Mouse (Mus musculus): Measurements from ENCODE around the gene Rpl13. TPM values are rescaled to one million over a fixed set of nuclear protein-coding genes. Genes with fewer than 3 reads are reported as not detected.

Rpl13 gene
- polyA plus RNA-seq, 1 experiment from 2014 or later = 1,266 TPM

DNA sequence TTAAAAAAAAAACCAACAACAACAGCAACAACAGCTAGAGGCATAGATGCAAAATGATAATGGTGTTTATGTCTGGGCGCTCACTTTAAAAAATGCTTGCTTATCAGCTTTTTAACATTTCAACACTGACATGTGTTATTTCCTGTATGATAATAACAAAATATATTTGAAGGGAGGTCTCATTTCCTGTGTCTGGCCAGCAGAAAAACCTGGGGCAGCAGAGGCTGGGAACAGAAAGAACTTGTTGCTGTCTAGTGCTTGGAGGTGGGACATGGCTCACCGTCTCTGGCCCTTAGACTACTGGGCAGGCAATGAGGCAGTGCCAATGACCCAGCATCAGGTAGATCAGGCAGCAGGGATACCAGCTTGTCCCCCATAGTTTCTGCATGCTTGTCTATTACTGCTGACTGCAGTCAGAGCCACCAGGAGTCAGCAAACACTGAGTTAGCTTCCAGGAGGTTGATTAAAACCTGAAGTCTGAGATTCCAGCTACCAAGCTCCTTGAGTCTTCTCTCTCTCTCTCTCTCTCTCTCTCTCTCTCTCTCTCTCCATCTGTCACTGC lies 11.8 kb downstream of the Rpl13 start:
- WGBS = 52% methylated on average over 2 of the region's 2 CpGs
- Histone ChIP-seq H3K9me3 (no peaks in the 10 kb centered on the region), H3K27me3 (ENCODE audit: insufficient read depth, poor library complexity, severe bottlenecking) (peaks cover 44% of the 10 kb centered on the region)

DNA sequence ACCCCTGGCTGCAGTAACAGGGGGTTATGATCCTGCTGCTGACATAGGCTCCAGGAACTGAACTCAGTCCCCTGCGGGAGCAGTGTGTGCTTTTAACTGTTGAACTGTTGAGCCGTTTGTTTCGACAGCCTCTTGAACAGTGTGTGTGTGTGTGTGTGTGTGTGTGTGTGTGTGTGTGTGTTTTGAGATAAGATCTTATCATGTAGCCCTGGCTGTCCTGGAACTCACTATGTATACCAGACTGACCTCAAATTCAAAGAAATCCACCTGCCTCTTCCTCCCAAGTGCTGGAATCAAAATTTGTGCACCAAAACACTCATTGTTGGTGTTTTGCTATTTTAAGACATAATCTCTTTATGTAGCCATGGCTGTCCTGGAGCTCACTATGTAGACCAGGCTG lies 12.5 kb downstream of the Rpl13 start:
- no peak overlapping the region for H3K27ac ChIP-seq
- no peak overlapping the region for H3K4me3 ChIP-seq
- no peaks in the 10 kb centered on the region for H3K9me3 ChIP-seq
- no peaks in the 10 kb centered on the region for H3K36me3 ChIP-seq
- H3K4me1 ChIP-seq = peaks cover 21% of the 10 kb centered on the region
- 38% methylated on average over 3 of the region's 3 CpGs for WGBS
- peaks cover 50% of the 10 kb centered on the region for H3K27me3 ChIP-seq (ENCODE audit: insufficient read depth, poor library complexity, severe bottlenecking)
- no peak for DNase-seq (ENCODE audit: low spot score)

More for the DNA sequence above, 11.8 kb downstream of the Rpl13 start:
- Histone ChIP-seq H3K36me3 (no peaks in the 10 kb centered on the region), H3K4me1 (peaks cover 21% of the 10 kb centered on the region), H3K4me3 (no peak overlapping the region), H3K27ac (no peak overlapping the region)
- DNase-seq (ENCODE audit: low spot score) = no peak

DNA sequence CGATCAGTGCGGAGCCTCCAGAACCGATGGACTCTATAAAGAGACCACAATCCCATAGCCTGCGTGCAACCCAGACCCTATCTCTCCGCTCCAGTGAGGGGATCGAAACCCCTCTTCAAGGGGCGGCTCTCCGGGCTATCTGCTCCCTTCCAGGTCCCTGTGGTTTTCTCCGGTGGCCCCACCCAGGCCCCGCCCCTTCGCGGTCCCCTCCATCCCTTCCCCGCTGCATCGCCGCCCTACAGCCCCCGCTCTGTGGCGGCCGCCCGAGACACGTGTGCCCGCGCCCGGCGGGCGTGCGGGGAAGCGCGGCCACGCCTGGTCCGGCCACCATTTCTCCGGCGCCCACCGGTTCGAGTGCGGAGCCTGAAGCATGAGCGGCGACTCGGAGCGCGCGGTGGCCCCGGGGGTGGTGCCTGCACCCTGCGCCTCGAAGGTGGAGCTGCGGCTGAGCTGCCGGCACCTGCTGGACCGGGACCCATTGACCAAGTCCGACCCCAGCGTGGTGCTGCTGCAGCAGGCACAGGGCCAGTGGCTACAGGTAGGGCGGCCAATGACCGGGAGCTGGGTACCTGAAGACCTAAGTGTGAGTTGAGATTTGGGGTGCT lies 15.1 kb downstream of the Rpl13 start, which contains the start of gene Cpne7:
Gene Cpne7 (plus strand): TSS at position 248 of the 605 bp plus-strand sequence.
- WGBS = under 1% methylated on average over 51 of the region's 51 CpGs
- peak; percentile 77 for DNase-seq (ENCODE audit: low spot score)

DNA sequence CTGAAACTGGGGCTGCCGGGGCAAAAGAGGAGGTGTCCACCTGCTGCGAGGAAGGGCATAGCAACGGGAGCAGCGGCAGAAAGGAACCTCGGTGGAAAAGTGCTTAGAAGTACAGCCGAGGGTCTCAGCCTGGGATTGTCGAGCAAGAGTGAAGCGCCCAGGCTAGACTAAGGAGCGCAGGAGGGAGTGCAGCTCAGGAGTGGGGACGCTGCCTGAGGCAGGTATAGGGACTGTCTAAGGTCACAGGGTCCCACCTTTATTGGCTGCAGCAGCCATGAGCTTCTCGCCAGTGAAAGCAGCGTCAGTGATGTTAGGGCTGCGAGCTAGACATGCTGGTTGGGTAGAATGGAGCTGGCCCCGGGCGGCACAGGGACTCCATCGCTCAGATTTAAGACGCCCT lies 15.6 kb downstream of the Rpl13 start:
- 0 out of 2 replicates have a peak overlapping the region, but pooled peaks have one; percentile 37 for H3K27ac ChIP-seq
- no peak for DNase-seq (ENCODE audit: low spot score)
- H3K27me3 ChIP-seq (ENCODE audit: insufficient read depth, poor library complexity, severe bottlenecking) = peaks cover 75% of the 10 kb centered on the region
- H3K4me1 ChIP-seq = peaks cover 26% of the 10 kb centered on the region
- peak overlapping the region; percentile 63 for H3K4me3 ChIP-seq
- no peaks in the 10 kb centered on the region for H3K9me3 ChIP-seq
- no peaks in the 10 kb centered on the region for H3K36me3 ChIP-seq
- WGBS = 5% methylated on average over 17 of the region's 17 CpGs

More for the DNA sequence above, 15.1 kb downstream of the Rpl13 start, which contains the start of gene Cpne7:
- H3K9me3 ChIP-seq = no peaks in the 10 kb centered on the region
- H3K36me3 ChIP-seq = no peaks in the 10 kb centered on the region
- peaks cover 70% of the 10 kb centered on the region for H3K27me3 ChIP-seq (ENCODE audit: insufficient read depth, poor library complexity, severe bottlenecking)
- peak within 1 kb of the TSS; percentile 63 for H3K4me3 ChIP-seq
- H3K4me1 ChIP-seq = peaks cover 23% of the 10 kb centered on the region
- 0 out of 2 replicates have a peak within 1 kb of the TSS, but pooled peaks have one; percentile 37 for H3K27ac ChIP-seq

DNA sequence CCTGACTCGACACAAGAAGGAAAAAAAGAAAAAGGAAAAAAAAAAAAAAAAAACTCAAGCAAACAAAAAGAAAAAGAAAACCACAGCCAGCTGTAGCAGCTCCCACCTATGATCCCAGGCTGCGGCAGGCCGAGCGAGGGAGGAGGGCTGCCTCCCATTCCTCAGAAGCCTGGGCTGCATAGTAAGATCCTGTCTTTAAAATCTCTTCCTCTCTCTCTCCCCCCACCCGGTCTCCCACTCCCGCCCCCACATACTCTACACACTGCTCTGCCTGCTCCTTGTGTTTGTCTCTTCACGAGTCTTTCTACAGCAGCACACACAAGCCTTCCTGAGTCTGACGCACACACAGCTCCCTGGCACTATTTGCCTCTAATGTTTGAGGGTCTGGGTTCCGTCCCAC lies 19.9 kb downstream of the Rpl13 start:
- DNase-seq (ENCODE audit: low spot score) = no peak
- no peaks in the 10 kb centered on the region for H3K9me3 ChIP-seq
- 62% methylated on average over 9 of the region's 9 CpGs for WGBS
- H3K4me1 ChIP-seq = peaks cover 38% of the 10 kb centered on the region
- H3K4me3 ChIP-seq = no peak overlapping the region
- H3K36me3 ChIP-seq = no peaks in the 10 kb centered on the region
- H3K27me3 ChIP-seq (ENCODE audit: insufficient read depth, poor library complexity, severe bottlenecking) = peaks cover 88% of the 10 kb centered on the region
- H3K27ac ChIP-seq = peak overlapping the region; percentile 7

DNA sequence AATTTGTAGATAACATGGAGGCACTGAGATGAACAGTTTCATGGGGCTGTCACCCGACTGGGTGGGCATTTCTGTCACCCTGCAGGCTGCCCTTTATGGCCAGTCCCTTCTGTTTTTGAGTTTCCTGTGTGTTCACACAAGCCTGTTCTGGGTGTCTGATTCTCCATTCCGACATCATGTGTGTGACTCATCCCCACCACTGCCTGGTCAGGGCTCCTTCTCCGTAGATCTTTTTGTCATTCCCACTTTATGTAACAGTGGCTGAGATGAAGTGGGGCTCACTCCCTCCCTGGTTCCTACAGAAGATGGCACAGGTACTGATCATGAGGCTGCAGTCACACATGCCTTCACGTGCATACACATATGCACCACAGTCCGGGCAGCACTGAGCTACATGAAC lies 20.5 kb downstream of the Rpl13 start:
- Histone ChIP-seq H3K4me3 (no peak overlapping the region), H3K4me1 (peaks cover 33% of the 10 kb centered on the region), H3K27ac (no peak overlapping the region), H3K27me3 (ENCODE audit: insufficient read depth, poor library complexity, severe bottlenecking) (peaks cover 88% of the 10 kb centered on the region), H3K36me3 (no peaks in the 10 kb centered on the region), H3K9me3 (no peaks in the 10 kb centered on the region)
- 75% methylated on average over 5 of the region's 5 CpGs for WGBS
- DNase-seq (ENCODE audit: low spot score) = no peak

DNA sequence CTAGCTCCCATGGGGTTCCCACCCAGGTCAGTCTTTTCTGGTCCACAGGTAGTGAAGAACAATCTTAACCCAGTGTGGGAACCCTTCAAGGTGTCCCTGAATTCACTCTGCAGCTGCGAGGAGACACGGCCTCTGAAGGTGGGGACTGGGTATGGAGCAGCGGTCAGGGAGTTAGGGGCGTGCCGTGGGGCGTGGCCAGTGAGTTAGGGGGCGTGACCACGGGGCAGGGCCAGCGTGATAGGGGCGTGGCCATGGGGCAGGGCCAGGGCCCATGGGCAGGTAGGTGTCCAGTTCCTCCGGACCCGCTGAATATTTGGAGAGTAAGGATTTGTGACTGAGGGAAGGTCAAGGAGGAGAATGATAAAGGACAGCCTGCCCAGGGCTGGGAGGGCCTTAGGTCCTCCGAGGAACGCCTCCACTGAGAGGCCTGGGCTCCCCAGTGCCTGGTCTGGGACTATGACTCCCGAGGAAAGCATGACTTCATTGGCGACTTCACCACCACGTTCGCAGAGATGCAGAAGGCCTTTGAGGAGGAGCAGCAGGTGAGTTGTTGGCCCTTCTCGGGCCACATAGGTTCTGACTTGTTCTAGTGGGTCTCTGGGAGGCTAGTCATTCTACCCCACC lies 24.2 kb downstream of the Rpl13 start:
- no peaks in the 10 kb centered on the region for H3K9me3 ChIP-seq
- peaks cover 34% of the 10 kb centered on the region for H3K4me1 ChIP-seq
- peak overlapping the region; percentile 12 for H3K4me3 ChIP-seq
- H3K27ac ChIP-seq = no peak overlapping the region
- peak; percentile 93 for DNase-seq (ENCODE audit: low spot score)
- no peaks in the 10 kb centered on the region for H3K36me3 ChIP-seq
- WGBS = 5% methylated on average over 19 of the region's 19 CpGs
- H3K27me3 ChIP-seq (ENCODE audit: insufficient read depth, poor library complexity, severe bottlenecking) = peaks cover 85% of the 10 kb centered on the region

DNA sequence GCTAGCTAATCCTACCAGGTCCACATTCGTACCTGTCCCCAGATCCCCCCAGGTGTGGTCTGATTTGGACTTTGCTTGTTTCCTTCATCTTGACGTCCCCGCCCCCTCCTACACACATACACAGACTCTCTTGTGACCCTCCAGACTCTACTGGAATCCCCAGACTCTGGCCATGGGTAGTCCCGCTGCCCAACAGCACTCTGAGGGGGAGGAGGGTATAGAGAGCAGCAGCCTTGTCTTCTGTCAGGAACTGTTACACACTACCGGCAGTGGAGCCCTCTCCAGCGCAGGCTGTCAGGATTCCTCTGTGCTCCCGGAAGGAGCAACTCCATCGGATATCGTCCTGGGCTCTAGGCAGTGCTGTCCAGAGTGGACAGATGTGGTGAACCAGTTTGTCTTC lies 28.9 kb downstream of the Rpl13 start:
- Histone ChIP-seq H3K4me3 (no peak overlapping the region), H3K9me3 (no peaks in the 10 kb centered on the region), H3K4me1 (peaks cover 38% of the 10 kb centered on the region), H3K27me3 (ENCODE audit: insufficient read depth, poor library complexity, severe bottlenecking) (peaks cover 51% of the 10 kb centered on the region), H3K36me3 (no peaks in the 10 kb centered on the region), H3K27ac (no peak overlapping the region)
- no peak for DNase-seq (ENCODE audit: low spot score)
- 59% methylated on average over 9 of the region's 9 CpGs for WGBS

DNA sequence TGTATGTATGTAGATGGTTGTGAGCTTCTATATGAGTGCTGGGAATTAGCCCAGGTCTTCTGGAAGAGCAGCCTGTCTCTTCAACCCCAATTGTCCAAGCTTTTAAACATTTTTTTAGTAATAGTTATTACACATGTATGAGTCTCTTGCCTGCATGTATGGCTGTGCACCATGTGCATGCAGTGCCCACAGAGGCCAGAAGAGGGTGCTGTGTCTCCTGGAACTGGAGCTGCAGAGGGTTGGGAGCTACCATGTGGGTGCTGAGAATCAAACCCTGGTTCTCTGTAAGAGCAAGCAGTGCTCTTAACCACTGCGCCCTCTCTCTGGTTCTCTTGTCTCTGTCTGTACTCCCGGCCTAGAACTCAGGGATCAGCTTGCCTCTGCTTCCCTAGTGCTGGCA lies 30.8 kb downstream of the Rpl13 start:
- 94% methylated on average over 2 of the region's 2 CpGs for WGBS
- Histone ChIP-seq H3K27me3 (ENCODE audit: insufficient read depth, poor library complexity, severe bottlenecking) (peaks cover 32% of the 10 kb centered on the region), H3K36me3 (no peaks in the 10 kb centered on the region), H3K4me3 (no peak overlapping the region), H3K27ac (no peak overlapping the region), H3K9me3 (no peaks in the 10 kb centered on the region), H3K4me1 (peaks cover 41% of the 10 kb centered on the region)
- no peak for DNase-seq (ENCODE audit: low spot score)

DNA sequence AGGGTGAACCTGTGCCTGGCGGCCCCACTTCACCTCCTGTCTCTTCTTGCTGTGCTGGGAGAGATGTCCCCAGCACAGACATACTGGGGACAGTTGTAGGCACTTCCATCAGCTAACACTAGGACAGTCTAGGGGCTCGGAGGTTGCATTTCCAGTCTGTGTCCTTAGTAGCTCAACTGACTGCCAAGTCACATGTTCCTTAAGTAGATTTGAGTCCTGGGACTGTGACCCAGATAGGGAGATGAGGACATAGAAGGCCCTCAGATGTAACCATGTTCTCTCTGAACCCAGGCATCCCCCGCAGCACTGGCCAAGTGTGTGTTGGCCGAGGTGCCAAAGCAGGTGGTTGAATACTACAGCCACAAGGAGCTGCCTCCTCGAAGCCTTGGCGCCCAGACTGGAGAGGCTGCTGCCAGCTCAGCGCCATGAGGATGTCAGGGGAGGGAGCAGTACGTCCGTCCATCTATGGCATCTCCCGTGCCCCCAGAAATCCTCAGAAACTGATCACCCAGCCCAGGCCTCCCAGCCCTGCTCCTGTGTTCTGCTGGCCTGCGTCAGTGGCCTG lies 32.1 kb downstream of the Rpl13 start:
- Histone ChIP-seq H3K9me3 (no peaks in the 10 kb centered on the region), H3K27ac (no peak overlapping the region), H3K4me1 (peaks cover 47% of the 10 kb centered on the region), H3K36me3 (no peaks in the 10 kb centered on the region), H3K27me3 (ENCODE audit: insufficient read depth, poor library complexity, severe bottlenecking) (peaks cover 21% of the 10 kb centered on the region), H3K4me3 (no peak overlapping the region)
- 85% methylated on average over 11 of the region's 11 CpGs for WGBS
- DNase-seq (ENCODE audit: low spot score) = no peak

DNA sequence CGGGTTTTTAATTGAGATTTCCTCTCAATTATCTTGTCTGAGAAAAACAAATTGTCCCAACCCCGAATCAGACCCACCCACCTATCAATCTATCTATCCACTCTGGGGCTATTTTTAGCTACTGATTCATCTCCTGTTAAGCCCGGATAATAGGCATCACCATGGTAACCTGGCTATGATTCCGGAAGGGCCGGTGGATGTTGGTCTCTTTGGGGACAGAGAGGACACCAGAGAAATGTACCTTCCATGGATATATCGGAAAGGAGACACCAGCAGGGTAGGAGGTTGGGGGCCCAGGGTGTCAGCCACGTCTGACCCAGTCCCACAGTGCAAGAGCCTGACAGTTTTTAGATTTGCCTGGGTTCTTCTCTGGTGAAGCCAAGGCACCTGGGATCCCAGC lies 33.3 kb downstream of the Rpl13 start:
- DNase-seq (ENCODE audit: low spot score) = no peak
- Histone ChIP-seq H3K4me1 (peaks cover 44% of the 10 kb centered on the region), H3K27me3 (ENCODE audit: insufficient read depth, poor library complexity, severe bottlenecking) (peaks cover 10% of the 10 kb centered on the region; the same call in 1 of the 2 replicates), H3K9me3 (no peaks in the 10 kb centered on the region), H3K36me3 (no peaks in the 10 kb centered on the region), H3K4me3 (no peak overlapping the region), H3K27ac (no peak overlapping the region)
- whole genome bisulfite sequencing = 35% methylated on average over 7 of the region's 7 CpGs

DNA sequence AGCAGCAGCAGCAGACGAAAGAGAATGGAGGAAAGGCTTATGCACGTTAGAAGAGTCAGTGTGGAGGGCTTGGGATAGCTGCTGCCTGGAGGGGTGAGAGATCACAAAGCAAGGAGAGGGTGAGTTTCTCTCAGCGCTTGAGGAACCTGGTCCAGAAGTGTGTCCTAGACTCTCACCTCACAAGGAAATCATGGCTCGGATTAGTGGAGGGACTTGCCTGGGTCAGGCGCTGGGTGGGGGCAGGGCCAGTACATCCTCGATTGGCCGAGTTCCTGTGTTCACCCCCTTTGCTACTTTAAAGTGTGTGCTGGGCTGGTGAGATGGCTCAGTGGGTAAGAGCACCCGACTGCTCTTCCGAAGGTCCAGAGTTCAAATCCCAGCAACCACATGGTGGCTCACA lies 33.7 kb downstream of the Rpl13 start:
- no peaks in the 10 kb centered on the region for H3K9me3 ChIP-seq
- WGBS = 46% methylated on average over 9 of the region's 9 CpGs
- H3K4me3 ChIP-seq = no peak overlapping the region
- H3K27ac ChIP-seq = no peak overlapping the region
- no peak for DNase-seq (ENCODE audit: low spot score)
- H3K4me1 ChIP-seq = peaks cover 43% of the 10 kb centered on the region
- no peaks in the 10 kb centered on the region for H3K36me3 ChIP-seq
- H3K27me3 ChIP-seq (ENCODE audit: insufficient read depth, poor library complexity, severe bottlenecking) = 0 out of 2 replicates have a peak, but pooled peaks cover 6% of the 10 kb centered on the region

DNA sequence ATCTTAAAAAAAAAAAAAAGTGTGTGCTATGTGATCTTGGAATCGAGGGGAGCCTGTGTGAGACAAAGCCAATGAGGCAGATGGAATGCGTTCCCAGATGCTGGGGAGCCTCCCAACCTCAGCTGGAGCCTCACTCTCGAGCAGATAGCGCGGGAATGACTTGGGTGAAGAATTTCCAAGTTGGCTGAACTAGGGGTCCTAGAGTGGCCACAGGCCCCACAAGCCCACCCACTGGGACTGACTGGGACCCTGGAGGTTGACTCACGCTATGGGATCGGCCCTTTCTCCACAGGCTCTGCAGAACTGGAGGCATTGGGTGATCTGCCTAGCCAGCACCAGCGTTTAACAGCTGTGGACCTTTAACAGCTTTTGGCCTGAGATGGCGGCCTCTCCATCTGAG lies 34.1 kb downstream of the Rpl13 start:
- H3K36me3 ChIP-seq = no peaks in the 10 kb centered on the region
- DNase-seq (ENCODE audit: low spot score) = no peak
- H3K4me3 ChIP-seq = no peak overlapping the region
- 0 out of 2 replicates have a peak, but pooled peaks cover 6% of the 10 kb centered on the region for H3K27me3 ChIP-seq (ENCODE audit: insufficient read depth, poor library complexity, severe bottlenecking)
- H3K27ac ChIP-seq = 0 out of 2 replicates have a peak overlapping the region, but pooled peaks have one; percentile 33
- peaks cover 38% of the 10 kb centered on the region for H3K4me1 ChIP-seq
- whole genome bisulfite sequencing = 70% methylated on average over 9 of the region's 9 CpGs
- no peaks in the 10 kb centered on the region for H3K9me3 ChIP-seq
